Mouse (Mus musculus) liver, postnatal 0 days (tissue): ENCODE results near the gene Cdkn1a.

Experiments
- CTCF ChIP-seq: sonication (generic); IDR thresholded peaks from 2 replicates; pipeline ENCODE4 v1.5.1; 2016; ENCODE audit warnings: antibody characterized with exemption, low read depth
- EP300 ChIP-seq: IDR thresholded peaks from 2 replicates; pipeline ENCODE4 v1.6.1; 2016; ENCODE audit warnings: antibody characterized with exemption, low read depth, mild to moderate bottlenecking

DNA sequence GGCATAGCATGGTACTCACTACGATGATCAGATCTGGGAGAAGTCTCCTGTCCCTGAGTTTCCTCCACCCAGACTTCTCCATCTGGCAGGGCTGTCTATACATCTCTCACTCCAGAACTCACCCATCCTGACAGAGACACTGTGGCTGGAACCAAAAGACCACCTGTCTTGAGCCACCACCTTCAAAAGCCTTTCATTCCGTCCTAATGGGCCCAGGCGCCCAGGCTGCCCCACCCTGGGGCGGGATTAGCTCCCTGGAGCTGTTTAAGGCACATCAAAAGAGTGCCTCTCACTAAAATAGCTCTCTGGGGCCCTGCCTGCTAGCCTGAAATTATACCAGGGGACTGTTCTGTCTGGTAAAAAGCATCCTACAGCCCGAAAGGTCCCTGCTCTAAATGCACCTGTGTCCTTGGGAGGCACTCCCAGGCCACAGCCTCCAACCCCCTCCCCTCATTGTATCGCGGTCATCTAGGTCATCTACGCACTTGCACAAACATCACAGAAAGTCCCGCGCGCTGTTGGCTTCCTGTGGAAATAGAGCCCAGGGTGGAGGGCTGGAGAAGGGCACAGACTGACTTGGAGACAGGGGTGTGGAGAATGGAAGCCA, 18.0 kb upstream of the Cdkn1a start:
- TF ChIP-seq CTCF (no peak), EP300 (no peak)
